In genomic region chr11:71902304-71903019, GRCm38 (mm10) we compare ENCODE assay signal across 13 mouse cellular contexts.
DNase-seq lines count a peak whose midpoint lies in the region; ATAC-seq lines count a peak whose summit lies in the region.
"Had no signal": no experiment of that assay in that cellular context is flagged by ENCODE, and none has a peak within 500 bp of the region (broad histone marks: within the 10 kb centered on the region; RNA-seq: fewer than 3 reads in every experiment).

No protein-coding gene starts in this region.

- H3K9ac ChIP-seq in midbrain, embryonic 13.5 days (replicated peaks), result no peak overlapping the region
- H3K9ac ChIP-seq: heart, embryonic 13.5 days; neural tube, embryonic 12.5 days had no signal

- H3K9me3 ChIP-seq in midbrain, embryonic 13.5 days, result no peaks in the 10 kb centered on the region
- H3K9me3 ChIP-seq: heart, embryonic 13.5 days; neural tube, embryonic 12.5 days had no signal

- DNase-seq in gastrocnemius, postnatal 10 days, result peak; percentile 23
- no peak for DNase-seq in gastrocnemius, postnatal 25 days
- peak; percentile 71 to 81 for DNase-seq in cerebellum, adult 18-20 months
- DNase-seq in frontal cortex, postnatal 14 days (ENCODE audit: low spot score in 2 of 2), result peak; percentile 36 to 42
- no peak for DNase-seq in lung, postnatal 14 days
- DNase-seq in embryo, embryonic 10 days (ENCODE audit: low spot score), result no peak
- DNase-seq: kidney, postnatal 25 days; lung, adult 18-20 months had no signal

- peak; percentile 77 for ATAC-seq in midbrain, embryonic 13.5 days
- ATAC-seq in megakaryocyte, adult 5-6 weeks (ENCODE audit: poor library complexity, severe bottlenecking), result no peak

- no peak overlapping the region for H3K27ac ChIP-seq in midbrain, embryonic 13.5 days
- H3K27ac ChIP-seq: heart, embryonic 13.5 days; neural tube, embryonic 12.5 days; stomach, postnatal 0 days had no signal

- 56% methylated on average over 10 of the region's 10 CpGs for WGBS in midbrain, embryonic 13.5 days

- H3K36me3 ChIP-seq in midbrain, embryonic 13.5 days, result no peaks in the 10 kb centered on the region
- H3K36me3 ChIP-seq: heart, embryonic 13.5 days; neural tube, embryonic 12.5 days had no signal

- H3K4me3 ChIP-seq in midbrain, embryonic 13.5 days (replicated peaks), result no peak overlapping the region
- H3K4me3 ChIP-seq: heart, embryonic 13.5 days; neural tube, embryonic 12.5 days had no signal

- H3K27me3 ChIP-seq in midbrain, embryonic 13.5 days, result no peaks in the 10 kb centered on the region
- H3K27me3 ChIP-seq: heart, embryonic 13.5 days; neural tube, embryonic 12.5 days had no signal

- H3K4me1 ChIP-seq in midbrain, embryonic 13.5 days (replicated peaks), result peaks cover 18% of the 10 kb centered on the region
- H3K4me1 ChIP-seq: neural tube, embryonic 12.5 days had no signal

- H3K4me2 ChIP-seq in midbrain, embryonic 13.5 days (replicated peaks), result no peak overlapping the region
- H3K4me2 ChIP-seq: neural tube, embryonic 12.5 days had no signal

Comparison
In these comparisons a context has a peak if more than half of its experiments do, and no peak if none do; other contexts are left out.
1. DNase-seq: peak in gastrocnemius, postnatal 10 days (single experiment), cerebellum, adult 18-20 months (2 of 2) and frontal cortex, postnatal 14 days (2 of 2); none in gastrocnemius, postnatal 25 days (single experiment), lung, postnatal 14 days (single experiment) and embryo, embryonic 10 days (single experiment).